Mouse (Mus musculus): ENCODE measurements around the gene Csf2rb. TPM values are rescaled to one million over a fixed set of nuclear protein-coding genes. Genes with fewer than 3 reads are reported as not detected.
A peak's percentile ranks its signal among the peaks of the same experiment; 100 is the strongest.
"Not testable (repeated sequence)": the region's sequence is repeated elsewhere in the genome, so short reads cannot be mapped to it uniquely, and the experiment has no call there.

Gene Csf2rb
- polyA plus RNA-seq, 1 experiment: 80.6 TPM

DNA sequence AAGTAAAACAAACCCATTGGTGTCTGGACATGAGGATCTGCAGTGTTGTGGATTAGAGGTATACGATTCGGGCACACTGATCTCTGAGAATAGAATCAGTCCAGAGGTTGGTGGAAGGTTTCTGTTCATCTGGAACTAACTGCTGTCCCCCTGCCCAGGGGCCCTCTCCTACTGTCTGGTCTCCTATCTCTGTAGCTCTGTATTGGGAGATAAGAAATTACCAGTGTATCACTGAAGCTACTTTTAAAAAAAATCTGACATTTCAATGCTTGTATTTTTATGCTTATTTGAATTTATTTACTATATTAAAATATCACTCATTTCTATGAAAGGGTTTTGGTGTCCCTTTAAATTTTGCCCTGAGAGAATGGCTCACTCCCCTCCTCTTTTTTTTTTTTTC lies 1.3 kb upstream of the Csf2rb start:
- Histone ChIP-seq H3K27me3 (replicated peaks) (peaks cover 6% of the 10 kb centered on the region), H3K4me1 (peaks cover 79% of the 10 kb centered on the region), H3K36me3 (replicated peaks; ENCODE audit: low read length) (peaks cover 9% of the 10 kb centered on the region), H3K9me3 (no peaks in the 10 kb centered on the region), H3K4me3 (replicated peaks) (no peak overlapping the region)
- TF ChIP-seq GATA1 (IDR thresholded peaks at IDR 0.05; ENCODE audit: borderline replicate concordance, low read length) (no peak), FLI1 (IDR thresholded peaks at IDR 0.05; ENCODE audit: low read length) (no peak)

DNA sequence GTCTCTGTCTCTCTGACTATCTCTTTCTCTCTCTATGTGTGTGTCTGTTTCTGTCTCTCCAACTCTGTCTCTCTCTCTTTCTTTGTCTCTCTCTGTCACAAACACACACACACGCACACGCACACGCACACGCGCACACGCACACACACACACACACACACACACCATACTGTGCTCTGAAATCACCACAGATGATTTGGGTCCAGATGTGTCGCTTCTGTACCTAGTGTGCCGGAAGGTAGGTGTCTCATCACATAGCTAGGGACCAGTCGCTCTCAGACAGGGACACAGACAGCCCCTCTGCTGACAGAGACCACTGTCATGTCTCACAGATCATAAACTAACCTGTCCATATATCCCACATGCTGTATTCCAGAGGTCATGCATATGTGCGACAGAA lies 1.2 kb downstream of the Csf2rb start:
- Histone ChIP-seq H3K36me3 (replicated peaks; ENCODE audit: low read length) (peaks cover 15% of the 10 kb centered on the region), H3K27me3 (replicated peaks) (peaks cover 2% of the 10 kb centered on the region), H3K9me3 (no peaks in the 10 kb centered on the region), H3K4me1 (peaks cover 77% of the 10 kb centered on the region), H3K4me3 (replicated peaks) (peak overlapping the region; percentile 91)
- TF ChIP-seq FLI1 (IDR thresholded peaks at IDR 0.05; ENCODE audit: low read length): no peak
- TF ChIP-seq GATA1 (IDR thresholded peaks at IDR 0.05; ENCODE audit: borderline replicate concordance, low read length): no peak

DNA sequence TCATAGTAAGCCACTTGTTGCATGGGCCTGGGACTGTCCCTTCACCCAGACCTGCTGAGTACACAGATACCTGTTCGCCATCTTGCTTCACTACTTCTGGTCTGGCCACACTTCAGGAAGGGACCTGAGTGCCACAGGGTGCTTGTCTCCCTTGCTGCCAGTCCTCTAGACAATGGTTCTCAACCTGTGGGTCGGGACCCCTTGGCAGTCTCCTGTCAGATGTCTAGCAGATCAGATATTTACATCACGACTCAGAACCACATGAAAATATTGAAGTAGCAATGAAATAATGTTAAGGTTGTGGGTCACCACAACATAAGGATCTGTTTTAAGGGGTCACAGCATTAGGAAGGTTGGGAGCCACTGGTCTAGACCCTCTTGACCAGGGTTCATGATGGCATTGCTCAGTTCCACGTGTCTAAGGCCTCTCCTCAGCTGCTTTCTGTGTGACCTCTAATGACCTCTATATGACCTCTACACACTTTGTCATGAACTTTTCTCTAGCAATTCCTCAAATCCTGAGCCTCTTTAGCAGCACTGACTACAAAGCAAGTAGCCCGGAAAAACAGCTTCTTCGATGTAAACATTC lies 2.3 kb downstream of the Csf2rb start:
- Histone ChIP-seq H3K4me1 (peaks cover 78% of the 10 kb centered on the region), H3K36me3 (replicated peaks; ENCODE audit: low read length) (peaks cover 24% of the 10 kb centered on the region), H3K4me3 (replicated peaks) (peak overlapping the region; percentile 89)
- H3K9me3 ChIP-seq; H3K27me3 ChIP-seq (replicated peaks): not testable (repeated sequence)

DNA sequence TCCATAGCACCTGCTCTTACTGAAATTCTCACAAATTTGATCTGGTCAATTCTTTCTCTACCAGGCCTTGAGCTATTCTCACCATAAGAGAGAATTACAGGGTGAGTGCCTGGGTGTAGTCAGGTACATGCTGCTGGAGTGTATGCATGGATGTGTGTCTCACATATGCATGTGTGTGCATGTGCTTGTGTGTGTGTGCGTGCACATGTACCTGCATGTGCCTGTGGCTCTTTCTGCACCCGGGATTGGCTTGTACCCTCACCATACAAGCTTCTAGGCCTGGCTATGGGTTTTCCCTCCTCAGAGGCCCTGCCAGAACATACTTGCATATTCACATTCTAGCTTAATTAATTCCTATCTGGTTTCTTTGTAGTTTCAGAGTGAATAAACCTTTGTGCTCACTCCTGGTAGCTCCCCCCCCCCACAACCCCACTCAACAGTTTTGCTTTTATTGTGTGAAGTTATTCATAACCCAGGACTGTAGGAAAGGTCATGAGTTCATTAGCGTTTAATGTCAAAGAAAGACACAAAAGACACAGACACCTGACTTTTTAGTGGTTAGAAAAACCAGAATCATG lies 3.1 kb downstream of the Csf2rb start:
- H3K4me3 ChIP-seq (replicated peaks): peak overlapping the region; percentile 89
- peaks cover 82% of the 10 kb centered on the region for H3K4me1 ChIP-seq

DNA sequence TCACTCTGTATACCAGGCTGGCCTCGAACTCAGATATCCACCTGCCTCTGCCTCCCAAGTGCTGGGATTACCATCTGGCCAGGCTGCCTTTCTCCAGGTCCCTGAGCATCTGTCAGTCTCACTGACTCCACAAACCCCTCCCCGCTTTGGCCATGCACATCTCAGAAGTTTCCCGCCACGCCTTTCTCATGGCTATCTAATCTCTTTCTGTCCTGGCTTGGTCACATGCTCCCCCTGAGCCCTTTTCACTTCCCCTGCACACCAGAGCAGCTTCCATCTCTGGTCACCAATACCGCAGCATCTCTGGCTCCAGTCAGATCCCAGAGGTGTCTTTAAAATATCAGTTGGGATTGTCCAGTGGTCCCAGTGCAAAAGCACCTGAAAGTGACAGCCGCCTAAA lies 4.4 kb downstream of the Csf2rb start:
- not testable (repeated sequence) for H3K27me3 ChIP-seq (replicated peaks); H3K9me3 ChIP-seq; H3K4me3 ChIP-seq (replicated peaks)
- peaks cover 75% of the 10 kb centered on the region for H3K4me1 ChIP-seq
- peaks cover 43% of the 10 kb centered on the region for H3K36me3 ChIP-seq (replicated peaks; ENCODE audit: low read length)

More for the DNA sequence above, 3.1 kb downstream of the Csf2rb start:
- peaks cover 31% of the 10 kb centered on the region for H3K36me3 ChIP-seq (replicated peaks; ENCODE audit: low read length)
- no peak for TF ChIP-seq GATA1 (IDR thresholded peaks at IDR 0.05; ENCODE audit: borderline replicate concordance, low read length)
- no peak for TF ChIP-seq FLI1 (IDR thresholded peaks at IDR 0.05; ENCODE audit: low read length)
- H3K9me3 ChIP-seq: no peaks in the 10 kb centered on the region
- H3K27me3 ChIP-seq (replicated peaks): no peaks in the 10 kb centered on the region

DNA sequence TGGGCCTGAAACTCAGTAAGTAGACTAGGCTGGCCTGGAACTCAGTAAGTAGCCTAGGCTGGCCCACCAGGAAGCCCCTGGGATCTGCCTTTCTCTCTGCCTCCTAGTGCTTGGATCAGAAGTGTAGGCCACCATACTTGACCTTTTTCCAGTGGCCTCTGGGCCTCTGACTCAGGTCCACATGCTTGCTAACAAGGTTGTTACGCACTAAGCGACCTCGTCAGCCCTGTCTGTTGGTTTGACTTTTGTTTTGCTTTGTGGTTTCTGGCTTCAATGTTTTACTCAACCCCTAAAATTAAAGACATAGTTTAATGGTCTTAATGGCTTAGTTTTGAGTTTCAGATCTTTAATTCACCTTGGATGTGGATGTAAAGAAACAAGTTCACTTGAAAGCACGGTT lies 5.2 kb downstream of the Csf2rb start:
- TF ChIP-seq GATA1 (IDR thresholded peaks at IDR 0.05; ENCODE audit: borderline replicate concordance, low read length): no peak
- no peak for TF ChIP-seq FLI1 (IDR thresholded peaks at IDR 0.05; ENCODE audit: low read length)
- no peaks in the 10 kb centered on the region for H3K9me3 ChIP-seq
- peaks cover 49% of the 10 kb centered on the region for H3K36me3 ChIP-seq (replicated peaks; ENCODE audit: low read length)
- H3K4me3 ChIP-seq (replicated peaks): peak overlapping the region; percentile 7
- H3K27me3 ChIP-seq (replicated peaks): no peaks in the 10 kb centered on the region
- peaks cover 69% of the 10 kb centered on the region for H3K4me1 ChIP-seq

DNA sequence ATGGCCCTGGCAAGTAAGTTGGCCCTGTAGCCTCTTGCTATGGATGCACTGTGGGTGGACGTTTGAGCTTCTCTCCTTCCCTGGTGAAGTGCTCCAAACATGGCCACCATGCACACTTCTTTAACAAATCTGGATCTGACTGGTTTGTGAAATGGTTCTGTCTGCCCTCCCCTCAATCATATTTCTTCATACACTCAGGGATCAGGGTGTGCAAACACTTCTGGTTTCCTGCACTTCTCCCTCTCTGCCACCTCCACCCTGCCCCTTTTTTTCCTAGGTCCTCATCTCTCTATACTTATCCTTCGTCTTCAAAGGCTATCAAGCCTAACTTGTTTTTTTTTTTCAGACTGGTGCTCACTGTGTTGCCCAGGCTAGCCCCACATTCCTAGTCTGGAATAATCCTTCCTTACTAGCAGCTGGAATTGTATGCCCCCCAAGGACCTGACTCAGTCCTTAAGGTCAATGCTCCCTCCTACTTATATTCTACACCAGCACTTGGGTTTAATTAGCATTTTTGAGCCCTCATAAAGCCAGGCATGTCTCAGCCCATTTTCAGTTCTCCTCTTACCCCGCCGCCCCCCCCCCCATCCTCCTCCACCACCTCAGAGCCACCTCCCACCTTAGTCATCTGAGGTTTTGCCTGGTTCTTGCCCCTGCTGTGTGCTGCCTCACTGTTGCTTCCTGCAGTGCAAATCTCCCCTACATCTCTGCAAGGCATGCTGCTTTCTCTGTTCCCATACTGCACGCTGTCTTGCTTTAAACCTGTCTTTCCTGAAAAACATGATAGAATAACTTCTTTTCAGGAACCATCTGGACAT lies 6.2 kb downstream of the Csf2rb start:
- peaks cover 59% of the 10 kb centered on the region for H3K4me1 ChIP-seq
- no peak for TF ChIP-seq FLI1 (IDR thresholded peaks at IDR 0.05; ENCODE audit: low read length)
- no peak for TF ChIP-seq GATA1 (IDR thresholded peaks at IDR 0.05; ENCODE audit: borderline replicate concordance, low read length)
- peak overlapping the region; percentile 48 for H3K4me3 ChIP-seq (replicated peaks)
- no peaks in the 10 kb centered on the region for H3K9me3 ChIP-seq
- no peaks in the 10 kb centered on the region for H3K27me3 ChIP-seq (replicated peaks)
- peaks cover 59% of the 10 kb centered on the region for H3K36me3 ChIP-seq (replicated peaks; ENCODE audit: low read length)

DNA sequence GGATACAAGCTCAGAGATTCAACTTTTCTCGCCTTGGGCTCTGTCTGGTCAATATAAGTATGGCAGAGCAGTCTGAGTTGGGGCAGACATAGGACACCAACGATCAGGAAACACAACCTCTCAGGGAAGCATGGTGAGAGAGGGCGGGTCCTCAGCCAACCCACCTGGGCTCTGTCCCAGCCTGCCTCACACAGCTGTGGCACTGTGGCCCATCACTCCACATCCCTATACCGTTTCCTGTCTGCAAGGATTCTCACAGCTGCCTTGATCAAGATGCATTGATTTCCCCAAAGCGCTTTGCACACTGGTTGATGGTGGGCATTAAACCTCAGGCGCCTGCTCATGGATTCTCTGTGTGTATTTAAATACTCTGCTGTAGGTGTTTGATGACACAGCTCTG lies 7.4 kb downstream of the Csf2rb start:
- Histone ChIP-seq H3K4me3 (replicated peaks) (no peak overlapping the region), H3K27me3 (replicated peaks) (no peaks in the 10 kb centered on the region), H3K36me3 (replicated peaks; ENCODE audit: low read length) (peaks cover 65% of the 10 kb centered on the region), H3K4me1 (peaks cover 46% of the 10 kb centered on the region), H3K9me3 (no peaks in the 10 kb centered on the region)
- TF ChIP-seq FLI1 (IDR thresholded peaks at IDR 0.05; ENCODE audit: low read length) (no peak), GATA1 (IDR thresholded peaks at IDR 0.05; ENCODE audit: borderline replicate concordance, low read length) (no peak)

DNA sequence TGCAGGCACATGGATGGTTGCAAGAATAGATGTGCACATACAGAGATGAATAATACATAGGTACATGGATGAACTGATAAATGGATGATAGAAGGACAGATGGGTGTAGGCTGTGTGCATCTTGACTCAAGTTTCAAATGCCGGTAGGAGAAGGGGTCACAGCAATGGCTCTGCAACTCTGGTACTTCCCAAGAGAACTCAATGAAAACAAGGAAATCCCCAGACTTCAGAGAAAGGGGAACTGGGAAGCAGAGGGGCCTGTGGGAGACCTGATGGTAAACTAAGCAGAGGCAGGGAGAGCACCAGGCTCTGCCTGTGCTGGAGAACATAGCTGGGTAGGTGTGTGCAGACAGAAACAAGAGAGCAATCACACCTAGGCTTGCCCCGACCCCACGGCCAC lies 8.8 kb downstream of the Csf2rb start:
- no peak for TF ChIP-seq GATA1 (IDR thresholded peaks at IDR 0.05; ENCODE audit: borderline replicate concordance, low read length)
- TF ChIP-seq FLI1 (IDR thresholded peaks at IDR 0.05; ENCODE audit: low read length): no peak
- Histone ChIP-seq H3K27me3 (replicated peaks) (no peaks in the 10 kb centered on the region), H3K36me3 (replicated peaks; ENCODE audit: low read length) (peaks cover 73% of the 10 kb centered on the region), H3K4me3 (replicated peaks) (no peak overlapping the region), H3K4me1 (peaks cover 47% of the 10 kb centered on the region), H3K9me3 (no peaks in the 10 kb centered on the region)

DNA sequence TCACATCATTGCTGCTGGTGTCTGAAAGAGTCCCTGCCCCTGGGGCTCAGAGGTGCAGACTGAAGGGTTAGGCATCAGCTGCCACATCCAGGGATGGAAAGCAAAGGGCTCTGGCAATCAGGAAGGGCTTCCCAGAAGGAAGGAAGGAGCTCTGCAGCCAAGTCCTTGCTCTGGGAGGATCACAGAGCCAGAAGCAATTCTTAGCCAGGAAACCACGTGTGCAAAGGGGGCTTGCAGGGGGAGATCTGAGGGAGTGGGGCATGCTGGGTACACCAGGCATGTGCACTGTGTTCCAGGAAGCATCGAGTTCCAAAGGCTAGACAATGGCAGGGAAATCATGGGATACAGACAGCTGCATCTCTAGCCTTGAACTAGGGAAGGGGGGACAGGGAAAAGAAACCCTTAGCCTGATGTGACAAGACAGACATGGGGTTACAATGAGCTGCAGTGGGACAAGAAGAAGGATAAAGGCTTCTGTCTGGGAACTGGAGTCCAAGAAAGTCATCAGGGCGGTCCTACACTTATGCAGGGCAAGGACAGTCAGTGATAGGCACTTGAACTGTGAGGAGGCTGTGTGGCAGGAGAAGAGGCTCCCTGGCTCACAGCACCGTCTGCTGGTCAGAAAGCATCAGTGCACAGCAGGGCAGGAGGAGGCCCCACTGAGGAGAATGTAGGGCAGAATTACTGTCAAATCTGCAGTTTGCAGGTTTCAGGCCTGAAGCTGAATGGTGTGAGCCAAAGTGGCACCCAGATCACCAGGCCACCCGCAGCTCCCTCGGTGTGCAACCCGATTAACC lies 14.3 kb downstream of the Csf2rb start:
- H3K27me3 ChIP-seq (replicated peaks): not testable (repeated sequence)
- Histone ChIP-seq H3K4me1 (peaks cover 20% of the 10 kb centered on the region), H3K36me3 (replicated peaks; ENCODE audit: low read length) (peaks cover 80% of the 10 kb centered on the region)

DNA sequence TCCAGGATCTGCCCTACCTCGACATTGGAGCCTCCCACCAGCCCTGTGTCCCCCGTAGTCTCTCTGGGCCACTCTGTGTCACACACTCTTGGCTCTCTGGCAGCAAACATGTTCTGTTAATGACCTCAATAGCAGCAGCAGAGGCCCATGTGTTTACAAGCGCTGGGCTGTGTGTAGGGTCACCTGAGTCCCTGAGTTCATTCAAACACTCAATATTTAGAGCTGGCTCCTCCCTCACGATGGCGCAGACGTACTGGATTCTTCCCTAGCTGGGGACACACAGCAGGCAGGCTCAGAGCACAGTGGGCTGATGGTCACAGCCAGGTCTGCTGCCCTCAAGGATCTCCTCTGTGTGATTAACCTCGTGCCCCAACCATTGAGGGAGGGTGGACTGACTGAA lies 15.4 kb downstream of the Csf2rb start:
- Histone ChIP-seq H3K36me3 (replicated peaks; ENCODE audit: low read length) (peaks cover 82% of the 10 kb centered on the region), H3K4me1 (peaks cover 24% of the 10 kb centered on the region)
- not testable (repeated sequence) for H3K9me3 ChIP-seq; H3K27me3 ChIP-seq (replicated peaks); H3K4me3 ChIP-seq (replicated peaks)

More for the DNA sequence above, 14.3 kb downstream of the Csf2rb start:
- not testable (repeated sequence) for H3K4me3 ChIP-seq (replicated peaks); H3K9me3 ChIP-seq
